Mouse (Mus musculus) liver, adult 2 months (tissue): ENCODE measurements at regions not wholly inside any gene's neighbourhood (a gene's known extent, or its start where the extent isn't known, plus 50 kb on each side); places are given as distances from the start of the nearest gene placed in this dataset.
"Not testable (repeated sequence)": the region's sequence is repeated elsewhere in the genome, so short reads cannot be mapped to it uniquely, and the experiment has no call there.

Source experiments
- DNase-seq: peaks from one replicate; pipeline ENCODE4 v3.0.0-alpha.2; 2011; ENCODE audit warnings: low read depth, low spot score; ENCODE audit errors: extremely low read depth
- H3K27ac ChIP-seq: fragments of 200-500 bp; replicated peaks from 2 replicates; pipeline ENCODE4 v1.5.1; 2012; ENCODE audit warnings: low read depth, mild to moderate bottlenecking, control low read depth, inconsistent platforms, low read length; ENCODE audit not compliant: insufficient read depth
- H3K27me3 ChIP-seq: fragments of 200-500 bp; 2 replicates; pipeline ENCODE4 v1.6.1; 2012; ENCODE audit warnings: mild to moderate bottlenecking, moderate library complexity, low read length, inconsistent platforms; ENCODE audit not compliant: control insufficient read depth, insufficient read depth
- H3K36me3 ChIP-seq: fragments of 200-500 bp; 2 replicates; pipeline ENCODE4 v1.6.1; 2012; ENCODE audit warnings: low read length, inconsistent platforms; ENCODE audit not compliant: control insufficient read depth, insufficient read depth
- H3K4me1 ChIP-seq: fragments of 200-500 bp; 2 replicates; pipeline ENCODE4 v1.6.1; 2011; ENCODE audit warnings: low read length; ENCODE audit not compliant: control insufficient read depth, insufficient read depth
- H3K4me3 ChIP-seq: fragments of 200-500 bp; 2 replicates; pipeline ENCODE4 v1.5.1; 2011; ENCODE audit warnings: low read depth, mild to moderate bottlenecking, control low read depth, low read length, moderate library complexity; ENCODE audit not compliant: insufficient read depth
- H3K79me2 ChIP-seq: fragments of 200-500 bp; 2 replicates; pipeline ENCODE4 v1.6.1; 2012; ENCODE audit warnings: inconsistent platforms, mild to moderate bottlenecking, low read length, moderate library complexity; ENCODE audit not compliant: control insufficient read depth, insufficient read depth
- H3K9ac ChIP-seq: fragments of 200-500 bp; 2 replicates; pipeline ENCODE4 v1.6.1; 2012; ENCODE audit warnings: low read depth, mild to moderate bottlenecking, control low read depth, inconsistent platforms, low read length
- CTCF ChIP-seq: fragments of 200-500 bp; IDR thresholded peaks from 2 replicates; pipeline ENCODE4 v1.5.1; 2011; ENCODE audit warnings: low read depth, low read length, control low read depth
- POLR2A ChIP-seq: fragments of 200-500 bp; IDR thresholded peaks from 2 replicates; pipeline ENCODE4 v1.6.1; 2011; ENCODE audit warnings: low read length, control low read depth; ENCODE audit not compliant: insufficient read depth; ENCODE audit errors: extremely low read depth
- WGBS: fragments of 180-500 bp; shearing (Covaris S2); methylation state at CpG from one replicate; pipeline ENCODE4 v1.1.7; 2018; 5-methylcytosine and 5-hydroxymethylcytosine counted together

GRCm38 (mm10) chr9:17987606-17988005 lies 304.3 kb upstream of the Chordc1 start:
- TF ChIP-seq CTCF (no peak), POLR2A (no peak)
- peak; percentile 18 for DNase-seq
- Histone ChIP-seq H3K4me1 (no peaks in the 10 kb centered on the region), H3K27me3 (no peaks in the 10 kb centered on the region), H3K36me3 (no peaks in the 10 kb centered on the region), H3K79me2 (no peaks in the 10 kb centered on the region), H3K27ac (no peak overlapping the region), H3K4me3 (no peak overlapping the region), H3K9ac (no peak overlapping the region)
- WGBS: 73% methylated on average over 5 of the region's 5 CpGs

GRCm38 (mm10) chr9:18002557-18002956 lies 289.4 kb upstream of the Chordc1 start:
- H3K4me1 ChIP-seq: no peaks in the 10 kb centered on the region
- no peaks in the 10 kb centered on the region for H3K27me3 ChIP-seq
- DNase-seq: no peak
- TF ChIP-seq POLR2A: no peak
- no peak for TF ChIP-seq CTCF
- H3K4me3 ChIP-seq: no peak overlapping the region
- H3K9ac ChIP-seq: no peak overlapping the region
- H3K36me3 ChIP-seq: no peaks in the 10 kb centered on the region
- H3K79me2 ChIP-seq: no peaks in the 10 kb centered on the region
- WGBS: 35% methylated on average over 2 of the region's 2 CpGs
- no peak overlapping the region for H3K27ac ChIP-seq

GRCm38 (mm10) chr9:18041346-18041745 lies 250.6 kb upstream of the Chordc1 start:
- H3K27me3 ChIP-seq: no peaks in the 10 kb centered on the region
- WGBS: 54% methylated on average over 2 of the region's 2 CpGs
- no peak overlapping the region for H3K27ac ChIP-seq
- no peak overlapping the region for H3K4me3 ChIP-seq
- no peaks in the 10 kb centered on the region for H3K4me1 ChIP-seq
- no peaks in the 10 kb centered on the region for H3K36me3 ChIP-seq
- H3K9ac ChIP-seq: no peak overlapping the region
- TF ChIP-seq CTCF: no peak
- TF ChIP-seq POLR2A: no peak
- H3K79me2 ChIP-seq: no peaks in the 10 kb centered on the region
- DNase-seq: no peak

- 82% methylated on average over 3 of the region's 3 CpGs for WGBS
- H3K4me3 ChIP-seq, H3K36me3 ChIP-seq, H3K27ac ChIP-seq, H3K27me3 ChIP-seq, H3K9ac ChIP-seq, H3K4me1 ChIP-seq, H3K79me2 ChIP-seq, DNase-seq: not testable (repeated sequence)
These were observed 249.3 kb upstream of the Chordc1 start for GRCm38 (mm10) chr9:18042636-18043035.

- Histone ChIP-seq H3K27ac (no peak overlapping the region), H3K9ac (no peak overlapping the region)
These were observed 215.0 kb upstream of the Chordc1 start for GRCm38 (mm10) chr9:18076942-18077341.

GRCm38 (mm10) chr9:18078446-18078845 lies 213.5 kb upstream of the Chordc1 start:
- H3K9ac ChIP-seq, H3K79me2 ChIP-seq, H3K4me3 ChIP-seq, DNase-seq, H3K27me3 ChIP-seq, H3K36me3 ChIP-seq, H3K4me1 ChIP-seq, H3K27ac ChIP-seq: not testable (repeated sequence)
- 80% methylated on average over 5 of the region's 5 CpGs for WGBS

More at GRCm38 (mm10) chr9:18076942-18077341, 215.0 kb upstream of the Chordc1 start:
- TF ChIP-seq POLR2A (no peak), CTCF (no peak)
- DNase-seq: no peak
- Histone ChIP-seq H3K4me1 (no peaks in the 10 kb centered on the region), H3K4me3 (no peak overlapping the region), H3K36me3 (no peaks in the 10 kb centered on the region), H3K27me3 (no peaks in the 10 kb centered on the region), H3K79me2 (no peaks in the 10 kb centered on the region)

GRCm38 (mm10) chr9:18079120-18079519 lies 212.8 kb upstream of the Chordc1 start:
- 78% methylated on average over 1 of the region's 1 CpGs for WGBS

More at GRCm38 (mm10) chr9:18079120-18079519, 212.8 kb upstream of the Chordc1 start:
- H3K27me3 ChIP-seq, H3K9ac ChIP-seq, H3K27ac ChIP-seq, H3K4me1 ChIP-seq, H3K36me3 ChIP-seq, H3K79me2 ChIP-seq, DNase-seq, H3K4me3 ChIP-seq: not testable (repeated sequence)
